Mouse (Mus musculus) c-Kit-positive CD71-negative TER-119-negative erythroid progenitor cells, embryonic 14.5 days (primary cell): ENCODE data around the gene Ncapd2.

Experiments
- DNase-seq: peaks from one replicate; pipeline ENCODE4 v3.0.0-alpha.2; 2013; ENCODE audit warnings: low read depth

Gene Ncapd2

GRCm38 (mm10) chr6:125191332-125192015 is at the start of gene Ncapd2, which contains the start of gene Mrpl51:
Ncapd2 (minus strand) TSS chr6:125191701.
Mrpl51 (plus strand) TSS chr6:125191801.
- peak; percentile 96 for DNase-seq

GRCm38 (mm10) chr6:125240617-125241016 is 49.1 kb upstream of the Ncapd2 start:
- no peak for DNase-seq

GRCm38 (mm10) chr6:125239547-125239946 is 48.0 kb upstream of the Ncapd2 start:
- DNase-seq, result no peak

- DNase-seq, result no peak
These were observed 46.9 kb upstream of the Ncapd2 start for GRCm38 (mm10) chr6:125238396-125238795.

- no peak for DNase-seq
These were observed 45.9 kb upstream of the Ncapd2 start for GRCm38 (mm10) chr6:125237421-125237820.

- no peak for DNase-seq
These were observed 45.3 kb upstream of the Ncapd2 start, which contains the start of gene Cd27 for GRCm38 (mm10) chr6:125236782-125237181. Cd27 (minus strand) TSS chr6:125237010.

- no peak for DNase-seq
These were observed 44.8 kb upstream of the Ncapd2 start for GRCm38 (mm10) chr6:125236341-125236740.

GRCm38 (mm10) chr6:125234520-125234828 is 43.0 kb upstream of the Ncapd2 start:
- no peak for DNase-seq

- DNase-seq, result no peak
These were observed 42.5 kb upstream of the Ncapd2 start for GRCm38 (mm10) chr6:125233816-125234519.

- no peak for DNase-seq
These were observed 41.0 kb upstream of the Ncapd2 start for GRCm38 (mm10) chr6:125232516-125232915.

GRCm38 (mm10) chr6:125232045-125232437 is 40.5 kb upstream of the Ncapd2 start:
- no peak for DNase-seq

GRCm38 (mm10) chr6:125231117-125232044 is 39.9 kb upstream of the Ncapd2 start, which contains the start of gene Tapbpl:
Tapbpl (minus strand) TSS chr6:125231860.
- DNase-seq, result no peak

- no peak for DNase-seq
These were observed 39.1 kb upstream of the Ncapd2 start for GRCm38 (mm10) chr6:125230571-125230970.

GRCm38 (mm10) chr6:125225518-125226115 is 34.1 kb upstream of the Ncapd2 start:
- no peak for DNase-seq

GRCm38 (mm10) chr6:125222577-125222976 is 31.1 kb upstream of the Ncapd2 start:
- DNase-seq, result no peak

GRCm38 (mm10) chr6:125222146-125222545 is 30.6 kb upstream of the Ncapd2 start:
- no peak for DNase-seq

- no peak for DNase-seq
These were observed 29.7 kb upstream of the Ncapd2 start for GRCm38 (mm10) chr6:125221115-125221745.

- DNase-seq, result peak; percentile 87
These were observed 27.5 kb upstream of the Ncapd2 start for GRCm38 (mm10) chr6:125218963-125219362.

- DNase-seq, result no peak
These were observed 26.4 kb upstream of the Ncapd2 start for GRCm38 (mm10) chr6:125217899-125218298.

GRCm38 (mm10) chr6:125216898-125217297 is 25.4 kb upstream of the Ncapd2 start:
- DNase-seq, result no peak

GRCm38 (mm10) chr6:125215148-125215954 is 23.9 kb upstream of the Ncapd2 start, which contains the start of gene Vamp1:
Vamp1 (plus strand) TSS chr6:125215551.
- peak; percentile 98 for DNase-seq
